Mouse (Mus musculus): ENCODE measurements at regions not wholly inside any gene's neighbourhood (a gene's known extent, or its start where the extent isn't known, plus 50 kb on each side); places are given as distances from the start of the nearest gene placed in this dataset.
A peak's percentile ranks its signal among the peaks of the same experiment; 100 is the strongest.

GRCm38 (mm10) chr11:42754481-42755272, 280.9 kb upstream of the Gm9972 start:
- H3K27ac ChIP-seq = no peak overlapping the region
- H3K4me2 ChIP-seq = no peak overlapping the region
- WGBS = 69% methylated on average over 6 of the region's 6 CpGs
- H3K27me3 ChIP-seq = no peaks in the 10 kb centered on the region
- no peak for ATAC-seq (ENCODE audit: low FRiP score)
- no peaks in the 10 kb centered on the region for H3K36me3 ChIP-seq (replicated peaks)
- no peak overlapping the region for H3K4me3 ChIP-seq (replicated peaks)
- no peak overlapping the region for H3K9ac ChIP-seq
- H3K4me1 ChIP-seq = no peaks in the 10 kb centered on the region
- no peaks in the 10 kb centered on the region for H3K9me3 ChIP-seq

GRCm38 (mm10) chr11:42755415-42755814, 280.1 kb upstream of the Gm9972 start:
- Histone ChIP-seq H3K4me2 (no peak overlapping the region), H3K27ac (no peak overlapping the region), H3K9me3 (no peaks in the 10 kb centered on the region), H3K9ac (no peak overlapping the region), H3K4me1 (no peaks in the 10 kb centered on the region), H3K27me3 (no peaks in the 10 kb centered on the region), H3K36me3 (replicated peaks) (no peaks in the 10 kb centered on the region), H3K4me3 (replicated peaks) (no peak overlapping the region)
- no peak for ATAC-seq (ENCODE audit: low FRiP score)
- WGBS = 81% methylated on average over 4 of the region's 4 CpGs

GRCm38 (mm10) chr11:42765213-42765612, 270.3 kb upstream of the Gm9972 start:
- Histone ChIP-seq H3K4me1 (no peaks in the 10 kb centered on the region), H3K4me3 (replicated peaks) (no peak overlapping the region), H3K9me3 (no peaks in the 10 kb centered on the region), H3K27me3 (no peaks in the 10 kb centered on the region), H3K27ac (no peak overlapping the region), H3K4me2 (no peak overlapping the region), H3K36me3 (replicated peaks) (no peaks in the 10 kb centered on the region), H3K9ac (no peak overlapping the region)
- no peak for ATAC-seq (ENCODE audit: low FRiP score)

GRCm38 (mm10) chr11:42775074-42775676, 260.4 kb upstream of the Gm9972 start:
- ATAC-seq (ENCODE audit: low FRiP score) = peak; percentile 74; the same call in 1 of the 2 replicates
- H3K9me3 ChIP-seq = no peaks in the 10 kb centered on the region

GRCm38 (mm10) chr11:42811487-42811886, 224.1 kb upstream of the Gm9972 start:
- no peak for ATAC-seq (ENCODE audit: low FRiP score)
- Histone ChIP-seq H3K9me3 (no peaks in the 10 kb centered on the region), H3K36me3 (replicated peaks) (no peaks in the 10 kb centered on the region), H3K4me3 (replicated peaks) (no peak overlapping the region), H3K27ac (no peak overlapping the region), H3K27me3 (no peaks in the 10 kb centered on the region), H3K4me2 (no peak overlapping the region), H3K9ac (no peak overlapping the region), H3K4me1 (no peaks in the 10 kb centered on the region)
- 83% methylated on average over 1 of the region's 1 CpGs for WGBS

More at GRCm38 (mm10) chr11:42775074-42775676, 260.4 kb upstream of the Gm9972 start:
- no peak overlapping the region for H3K4me3 ChIP-seq (replicated peaks)
- H3K4me2 ChIP-seq = no peak overlapping the region
- no peak overlapping the region for H3K9ac ChIP-seq
- no peaks in the 10 kb centered on the region for H3K36me3 ChIP-seq (replicated peaks)
- 48% methylated on average over 4 of the region's 4 CpGs for WGBS
- no peaks in the 10 kb centered on the region for H3K27me3 ChIP-seq
- H3K4me1 ChIP-seq = peaks cover 6% of the 10 kb centered on the region; the same call in 1 of the 2 replicates
- no peak overlapping the region for H3K27ac ChIP-seq

- Histone ChIP-seq H3K9ac (no peak overlapping the region), H3K4me1 (no peaks in the 10 kb centered on the region), H3K9me3 (no peaks in the 10 kb centered on the region), H3K27me3 (no peaks in the 10 kb centered on the region), H3K4me3 (replicated peaks) (no peak overlapping the region), H3K36me3 (replicated peaks) (no peaks in the 10 kb centered on the region), H3K4me2 (no peak overlapping the region), H3K27ac (no peak overlapping the region)
- ATAC-seq (ENCODE audit: low FRiP score) = no peak
- 93% methylated on average over 2 of the region's 2 CpGs for WGBS
Measured at GRCm38 (mm10) chr11:42815753-42816152, 219.8 kb upstream of the Gm9972 start.

GRCm38 (mm10) chr11:42822835-42823234, 212.7 kb upstream of the Gm9972 start:
- Histone ChIP-seq H3K9ac (no peak overlapping the region), H3K4me1 (no peaks in the 10 kb centered on the region), H3K4me3 (replicated peaks) (no peak overlapping the region), H3K27me3 (no peaks in the 10 kb centered on the region), H3K9me3 (no peaks in the 10 kb centered on the region), H3K27ac (no peak overlapping the region), H3K36me3 (replicated peaks) (no peaks in the 10 kb centered on the region), H3K4me2 (no peak overlapping the region)
- 55% methylated on average over 1 of the region's 1 CpGs for WGBS
- ATAC-seq (ENCODE audit: low FRiP score) = no peak

- Histone ChIP-seq H3K27me3 (no peaks in the 10 kb centered on the region), H3K36me3 (replicated peaks) (no peaks in the 10 kb centered on the region), H3K4me2 (no peak overlapping the region), H3K4me1 (no peaks in the 10 kb centered on the region), H3K9me3 (no peaks in the 10 kb centered on the region), H3K4me3 (replicated peaks) (no peak overlapping the region), H3K9ac (no peak overlapping the region), H3K27ac (no peak overlapping the region)
- ATAC-seq (ENCODE audit: low FRiP score) = no peak
- WGBS = 93% methylated on average over 1 of the region's 1 CpGs
Measured at GRCm38 (mm10) chr11:42845795-42846194, 189.8 kb upstream of the Gm9972 start.

- no peaks in the 10 kb centered on the region for H3K36me3 ChIP-seq (replicated peaks)
- H3K4me1 ChIP-seq = no peaks in the 10 kb centered on the region
- H3K27me3 ChIP-seq = no peaks in the 10 kb centered on the region
- no peak for ATAC-seq (ENCODE audit: low FRiP score)
- 86% methylated on average over 4 of the region's 4 CpGs for WGBS
- no peaks in the 10 kb centered on the region for H3K9me3 ChIP-seq
- no peak overlapping the region for H3K4me3 ChIP-seq (replicated peaks)
- H3K27ac ChIP-seq = no peak overlapping the region
- H3K4me2 ChIP-seq = no peak overlapping the region
- no peak overlapping the region for H3K9ac ChIP-seq
Measured at GRCm38 (mm10) chr11:42854411-42854810, 181.1 kb upstream of the Gm9972 start.

- Histone ChIP-seq H3K27ac (no peak overlapping the region), H3K9me3 (no peaks in the 10 kb centered on the region), H3K9ac (no peak overlapping the region), H3K4me2 (no peak overlapping the region), H3K27me3 (no peaks in the 10 kb centered on the region), H3K4me3 (replicated peaks) (no peak overlapping the region), H3K4me1 (no peaks in the 10 kb centered on the region), H3K36me3 (replicated peaks) (no peaks in the 10 kb centered on the region)
- no peak for ATAC-seq (ENCODE audit: low FRiP score)
Measured at GRCm38 (mm10) chr11:42857687-42858086, 177.9 kb upstream of the Gm9972 start.

- WGBS = 88% methylated on average over 2 of the region's 2 CpGs
- H3K4me1 ChIP-seq = no peaks in the 10 kb centered on the region
- no peaks in the 10 kb centered on the region for H3K9me3 ChIP-seq
- H3K36me3 ChIP-seq (replicated peaks) = no peaks in the 10 kb centered on the region
- no peak for ATAC-seq (ENCODE audit: low FRiP score)
- H3K4me3 ChIP-seq (replicated peaks) = no peak overlapping the region
- no peak overlapping the region for H3K27ac ChIP-seq
- H3K4me2 ChIP-seq = no peak overlapping the region
- H3K27me3 ChIP-seq = no peaks in the 10 kb centered on the region
- no peak overlapping the region for H3K9ac ChIP-seq
Measured at GRCm38 (mm10) chr11:42874056-42874455, 161.5 kb upstream of the Gm9972 start.

GRCm38 (mm10) chr11:42900024-42900423, 135.5 kb upstream of the Gm9972 start:
- no peak overlapping the region for H3K4me2 ChIP-seq
- H3K27ac ChIP-seq = no peak overlapping the region
- no peak overlapping the region for H3K4me3 ChIP-seq (replicated peaks)
- H3K4me1 ChIP-seq = no peaks in the 10 kb centered on the region
- WGBS = 92% methylated on average over 4 of the region's 4 CpGs
- no peaks in the 10 kb centered on the region for H3K36me3 ChIP-seq (replicated peaks)
- no peaks in the 10 kb centered on the region for H3K27me3 ChIP-seq
- no peak overlapping the region for H3K9ac ChIP-seq
- ATAC-seq (ENCODE audit: low FRiP score) = no peak
- H3K9me3 ChIP-seq = no peaks in the 10 kb centered on the region

GRCm38 (mm10) chr11:42903459-42904012, 132.0 kb upstream of the Gm9972 start:
- no peak overlapping the region for H3K9ac ChIP-seq
- no peaks in the 10 kb centered on the region for H3K9me3 ChIP-seq
- WGBS = 76% methylated on average over 5 of the region's 5 CpGs
- H3K4me1 ChIP-seq = no peaks in the 10 kb centered on the region
- H3K36me3 ChIP-seq (replicated peaks) = no peaks in the 10 kb centered on the region
- no peaks in the 10 kb centered on the region for H3K27me3 ChIP-seq
- no peak overlapping the region for H3K27ac ChIP-seq
- no peak overlapping the region for H3K4me3 ChIP-seq (replicated peaks)
- no peak overlapping the region for H3K4me2 ChIP-seq
- ATAC-seq (ENCODE audit: low FRiP score) = no peak
